Mouse (Mus musculus): Measurements from ENCODE around the gene Rpl10a. TPM values are rescaled to one million over a fixed set of nuclear protein-coding genes. Genes with fewer than 3 reads are reported as not detected.

Gene Rpl10a
- polyA plus RNA-seq, 1 experiment = 3,187 TPM

- no peaks in the 10 kb centered on the region for H3K36me3 ChIP-seq (ENCODE audit: control insufficient read depth, insufficient read depth, low read length)
- no peak overlapping the region for H3K4me3 ChIP-seq (ENCODE audit: control insufficient read depth, insufficient read depth, low read length)
- TF ChIP-seq CTCF (IDR thresholded peaks at IDR 0.05; ENCODE audit: borderline replicate concordance, control insufficient read depth, extremely low read depth, insufficient read depth, low read length, poor library complexity) (no peak), POLR2A (IDR thresholded peaks at IDR 0.05; ENCODE audit: control insufficient read depth, extremely low read depth, insufficient read depth, low read length, poor library complexity) (no peak)
- no peak for DNase-seq
- no peak overlapping the region for H3K27ac ChIP-seq (ENCODE audit: control insufficient read depth, insufficient read depth, low read length)
- H3K27me3 ChIP-seq (ENCODE audit: control insufficient read depth, insufficient read depth, low read length) = peaks cover 33% of the 10 kb centered on the region
- 89% methylated on average over 9 of the region's 9 CpGs for WGBS
- peaks cover 5% of the 10 kb centered on the region for H3K4me1 ChIP-seq (replicated peaks; ENCODE audit: control insufficient read depth, insufficient read depth, low read length)
Observed at GRCm38 (mm10) chr17:28360531-28361277, 32.4 kb downstream of the Rpl10a start.

GRCm38 (mm10) chr17:28361921-28362652 is 33.8 kb downstream of the Rpl10a start:
- peaks cover 33% of the 10 kb centered on the region for H3K27me3 ChIP-seq (ENCODE audit: control insufficient read depth, insufficient read depth, low read length)

GRCm38 (mm10) chr17:28362653-28363292 is 34.5 kb downstream of the Rpl10a start:
- H3K27me3 ChIP-seq (ENCODE audit: control insufficient read depth, insufficient read depth, low read length) = peaks cover 33% of the 10 kb centered on the region
- H3K4me3 ChIP-seq (ENCODE audit: control insufficient read depth, insufficient read depth, low read length) = no peak overlapping the region
- WGBS = 5% methylated on average over 25 of the region's 25 CpGs
- H3K4me1 ChIP-seq (replicated peaks; ENCODE audit: control insufficient read depth, insufficient read depth, low read length) = peaks cover 5% of the 10 kb centered on the region
- no peak for DNase-seq
- no peaks in the 10 kb centered on the region for H3K36me3 ChIP-seq (ENCODE audit: control insufficient read depth, insufficient read depth, low read length)
- H3K27ac ChIP-seq (ENCODE audit: control insufficient read depth, insufficient read depth, low read length) = no peak overlapping the region
- TF ChIP-seq POLR2A (IDR thresholded peaks at IDR 0.05; ENCODE audit: control insufficient read depth, extremely low read depth, insufficient read depth, low read length, poor library complexity) (no peak), CTCF (IDR thresholded peaks at IDR 0.05; ENCODE audit: borderline replicate concordance, control insufficient read depth, extremely low read depth, insufficient read depth, low read length, poor library complexity) (no peak)

More at GRCm38 (mm10) chr17:28361921-28362652, 33.8 kb downstream of the Rpl10a start:
- H3K36me3 ChIP-seq (ENCODE audit: control insufficient read depth, insufficient read depth, low read length) = no peaks in the 10 kb centered on the region
- DNase-seq = no peak
- no peak overlapping the region for H3K4me3 ChIP-seq (ENCODE audit: control insufficient read depth, insufficient read depth, low read length)
- H3K4me1 ChIP-seq (replicated peaks; ENCODE audit: control insufficient read depth, insufficient read depth, low read length) = peaks cover 5% of the 10 kb centered on the region
- no peak overlapping the region for H3K27ac ChIP-seq (ENCODE audit: control insufficient read depth, insufficient read depth, low read length)
- WGBS = 43% methylated on average over 11 of the region's 11 CpGs
- no peak for TF ChIP-seq CTCF (IDR thresholded peaks at IDR 0.05; ENCODE audit: borderline replicate concordance, control insufficient read depth, extremely low read depth, insufficient read depth, low read length, poor library complexity)
- no peak for TF ChIP-seq POLR2A (IDR thresholded peaks at IDR 0.05; ENCODE audit: control insufficient read depth, extremely low read depth, insufficient read depth, low read length, poor library complexity)

- H3K4me3 ChIP-seq (ENCODE audit: control insufficient read depth, insufficient read depth, low read length) = no peak overlapping the region
- peaks cover 33% of the 10 kb centered on the region for H3K27me3 ChIP-seq (ENCODE audit: control insufficient read depth, insufficient read depth, low read length)
- 53% methylated on average over 6 of the region's 6 CpGs for WGBS
Observed at GRCm38 (mm10) chr17:28363507-28363906, 35.2 kb downstream of the Rpl10a start.

GRCm38 (mm10) chr17:28365122-28365521 is 36.9 kb downstream of the Rpl10a start, which contains the start of gene Tulp1:
Tulp1 (minus strand) TSS chr17:28365222.
- no peak within 1 kb of the TSS for H3K4me3 ChIP-seq (ENCODE audit: control insufficient read depth, insufficient read depth, low read length)
- DNase-seq = no peak
- H3K27ac ChIP-seq (ENCODE audit: control insufficient read depth, insufficient read depth, low read length) = no peak within 1 kb of the TSS
- 82% methylated on average over 8 of the region's 8 CpGs for WGBS
- TF ChIP-seq CTCF (IDR thresholded peaks at IDR 0.05; ENCODE audit: borderline replicate concordance, control insufficient read depth, extremely low read depth, insufficient read depth, low read length, poor library complexity) (no peak), POLR2A (IDR thresholded peaks at IDR 0.05; ENCODE audit: control insufficient read depth, extremely low read depth, insufficient read depth, low read length, poor library complexity) (no peak)
- peaks cover 33% of the 10 kb centered on the region for H3K27me3 ChIP-seq (ENCODE audit: control insufficient read depth, insufficient read depth, low read length)
- H3K4me1 ChIP-seq (replicated peaks; ENCODE audit: control insufficient read depth, insufficient read depth, low read length) = peaks cover 5% of the 10 kb centered on the region
- H3K36me3 ChIP-seq (ENCODE audit: control insufficient read depth, insufficient read depth, low read length) = no peaks in the 10 kb centered on the region

More at GRCm38 (mm10) chr17:28363507-28363906, 35.2 kb downstream of the Rpl10a start:
- H3K27ac ChIP-seq (ENCODE audit: control insufficient read depth, insufficient read depth, low read length) = no peak overlapping the region
- no peak for DNase-seq
- TF ChIP-seq POLR2A (IDR thresholded peaks at IDR 0.05; ENCODE audit: control insufficient read depth, extremely low read depth, insufficient read depth, low read length, poor library complexity) = no peak
- no peak for TF ChIP-seq CTCF (IDR thresholded peaks at IDR 0.05; ENCODE audit: borderline replicate concordance, control insufficient read depth, extremely low read depth, insufficient read depth, low read length, poor library complexity)
- no peaks in the 10 kb centered on the region for H3K36me3 ChIP-seq (ENCODE audit: control insufficient read depth, insufficient read depth, low read length)
- H3K4me1 ChIP-seq (replicated peaks; ENCODE audit: control insufficient read depth, insufficient read depth, low read length) = peaks cover 5% of the 10 kb centered on the region

GRCm38 (mm10) chr17:28368449-28368848 is 40.2 kb downstream of the Rpl10a start:
- H3K27ac ChIP-seq (ENCODE audit: control insufficient read depth, insufficient read depth, low read length) = no peak overlapping the region
- H3K4me3 ChIP-seq (ENCODE audit: control insufficient read depth, insufficient read depth, low read length) = no peak overlapping the region
- WGBS = 4% methylated on average over 13 of the region's 13 CpGs
- H3K27me3 ChIP-seq (ENCODE audit: control insufficient read depth, insufficient read depth, low read length) = peaks cover 20% of the 10 kb centered on the region; the same call in 1 of the 2 replicates
- H3K4me1 ChIP-seq (replicated peaks; ENCODE audit: control insufficient read depth, insufficient read depth, low read length) = no peaks in the 10 kb centered on the region
- H3K36me3 ChIP-seq (ENCODE audit: control insufficient read depth, insufficient read depth, low read length) = no peaks in the 10 kb centered on the region
- peak; percentile 84 for DNase-seq
- TF ChIP-seq POLR2A (IDR thresholded peaks at IDR 0.05; ENCODE audit: control insufficient read depth, extremely low read depth, insufficient read depth, low read length, poor library complexity) = no peak
- peak; percentile 98 for TF ChIP-seq CTCF (IDR thresholded peaks at IDR 0.05; ENCODE audit: borderline replicate concordance, control insufficient read depth, extremely low read depth, insufficient read depth, low read length, poor library complexity)
